Mouse (Mus musculus): ENCODE data around the gene Zmynd10.
"Not testable (repeated sequence)": the region's sequence is repeated elsewhere in the genome, so short reads cannot be mapped to it uniquely, and the experiment has no call there.

Zmynd10 gene

GRCm38 (mm10) chr9:107556346-107556745, 9.2 kb downstream of the Zmynd10 start:
- peak in 1 of 2 experiments; percentile 54 for DNase-seq

- peak; percentile 96 to 99 for DNase-seq
These were observed 16.0 kb downstream of the Zmynd10 start, which contains the start of gene Tusc2 for GRCm38 (mm10) chr9:107563029-107563581. Tusc2 (plus strand) TSS chr9:107563255.

- DNase-seq = not testable (repeated sequence)
These were observed 18.5 kb downstream of the Zmynd10 start for GRCm38 (mm10) chr9:107565556-107565955.

- DNase-seq = peak; percentile 94 to 97
These were observed 19.1 kb downstream of the Zmynd10 start for GRCm38 (mm10) chr9:107566041-107566709.

- peak; percentile 65 to 88 for DNase-seq
These were observed 19.8 kb downstream of the Zmynd10 start for GRCm38 (mm10) chr9:107566855-107567254.

GRCm38 (mm10) chr9:107567702-107568319, 20.7 kb downstream of the Zmynd10 start, which contains the start of gene Hyal2:
Hyal2 (plus strand) TSS chr9:107567945.
- DNase-seq = peak; percentile 88 to 95

- DNase-seq = peak; percentile 89 to 95
These were observed 21.5 kb downstream of the Zmynd10 start for GRCm38 (mm10) chr9:107568331-107569261.

- DNase-seq = no peak
These were observed 22.2 kb downstream of the Zmynd10 start for GRCm38 (mm10) chr9:107569270-107569669.

GRCm38 (mm10) chr9:107570016-107570415, 22.9 kb downstream of the Zmynd10 start:
- no peak for DNase-seq

- DNase-seq = peak in 1 of 2 experiments; percentile 55
These were observed 23.7 kb downstream of the Zmynd10 start for GRCm38 (mm10) chr9:107570845-107571244.

GRCm38 (mm10) chr9:107571534-107572326, 24.6 kb downstream of the Zmynd10 start:
- peak in 1 of 2 experiments; percentile 55 for DNase-seq

- no peak for DNase-seq
These were observed 25.2 kb downstream of the Zmynd10 start for GRCm38 (mm10) chr9:107572327-107572662.

- not testable (repeated sequence) for DNase-seq
These were observed 26.7 kb downstream of the Zmynd10 start for GRCm38 (mm10) chr9:107573774-107574173.

GRCm38 (mm10) chr9:107575579-107576356, 28.7 kb downstream of the Zmynd10 start:
- DNase-seq = no peak

- peak; percentile 88 to 93 for DNase-seq
These were observed 29.4 kb downstream of the Zmynd10 start, which contains the start of gene Hyal1 for GRCm38 (mm10) chr9:107576357-107577107. Hyal1 (plus strand) TSS chr9:107576927.

- no peak for DNase-seq
These were observed 30.8 kb downstream of the Zmynd10 start for GRCm38 (mm10) chr9:107577871-107578270.

GRCm38 (mm10) chr9:107578587-107578986, 31.5 kb downstream of the Zmynd10 start, which contains the start of gene Naa80:
Naa80 (plus strand) TSS chr9:107578887.
- DNase-seq = no peak

GRCm38 (mm10) chr9:107579023-107579900, 32.2 kb downstream of the Zmynd10 start:
- DNase-seq = no peak
